Mouse (Mus musculus): ENCODE data around the gene Cd209c. TPM values are rescaled to one million over a fixed set of nuclear protein-coding genes. Genes with fewer than 3 reads are reported as not detected.

Cd209c gene
- under 1 TPM in 1 of 2 experiments, not detected in 1; 0.31 TPM for total RNA-seq (2021)
- long read RNA-seq, experiment 1, result 0 reads
- long read RNA-seq, experiment 2, result 0 reads

DNA sequence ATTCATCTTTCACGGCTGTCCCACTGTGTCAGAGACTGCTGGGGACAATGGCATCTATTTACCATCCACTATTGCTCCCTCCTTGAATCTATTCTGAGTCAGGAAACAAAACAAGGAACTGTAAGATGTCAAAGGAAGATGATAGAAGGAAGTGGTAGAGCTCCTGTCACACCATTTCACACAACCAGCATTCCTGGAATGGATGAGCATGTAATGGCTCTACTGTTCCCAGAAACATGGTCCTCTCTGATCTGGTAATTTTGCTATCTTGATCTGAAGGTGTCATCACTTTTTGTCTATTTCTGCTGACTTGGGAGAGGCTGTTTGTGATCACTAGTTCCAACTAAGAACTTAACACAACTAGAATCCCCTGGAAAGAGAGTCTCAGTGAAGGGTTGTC lies at the start of gene Cd209c:
Gene Cd209c (minus strand): TSS at position 101 of the 400 bp plus-strand sequence.
- intact Hi-C loops (cut with DNase I), result loop anchor here (5.0 kb wide), 1 partner anchor 237 kb away; no protein-coding TSS in a partner anchor

DNA sequence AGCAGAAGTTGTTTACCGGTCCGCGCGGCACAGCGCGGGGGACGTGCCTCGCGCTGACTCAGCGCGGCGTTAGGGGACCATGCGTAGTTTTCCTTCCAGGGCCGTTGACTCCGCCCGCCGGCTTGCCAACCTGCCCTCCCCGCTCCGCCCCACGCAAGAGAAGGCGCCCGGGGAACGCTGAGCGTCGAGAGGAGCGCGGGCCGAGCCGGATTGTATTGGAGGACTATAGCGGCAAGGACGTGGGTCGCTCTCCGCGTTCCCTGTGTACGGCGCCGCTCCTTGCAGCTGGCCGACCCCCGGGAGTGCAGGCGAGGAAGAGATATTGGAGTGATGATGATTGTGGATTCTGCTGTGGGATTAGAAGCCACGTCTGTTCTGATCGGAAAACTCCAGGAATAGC lies 39.7 kb upstream of the Cd209c start:
- no peak for DNase-seq (ENCODE audit: low spot score in 2 of 2)

More for the DNA sequence above, at the start of gene Cd209c:
- no peak for DNase-seq (ENCODE audit: low spot score in 2 of 2)

DNA sequence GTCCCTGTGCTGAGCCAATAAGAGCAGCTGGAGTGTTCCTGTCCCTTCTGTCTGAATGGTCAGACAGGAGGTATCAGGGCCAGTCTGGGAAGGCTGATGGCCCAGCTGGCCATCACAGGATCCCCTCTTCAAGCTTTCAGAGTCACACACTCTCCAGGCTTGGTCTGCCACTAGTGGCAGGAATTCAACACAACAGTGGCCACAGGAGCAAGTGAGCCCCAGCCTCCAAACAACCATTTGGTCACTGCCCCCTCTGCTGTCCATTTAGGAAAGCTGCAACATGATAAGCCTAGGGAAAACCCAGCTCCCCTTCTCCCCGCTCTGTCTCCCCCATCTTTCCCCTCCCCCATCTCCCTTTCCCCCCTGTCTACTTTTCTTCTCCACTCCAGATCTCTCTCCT lies 1.5 kb upstream of the Cd209c start:
- peak; percentile 2 to 3 for DNase-seq (ENCODE audit: low spot score in 2 of 2)
- intact Hi-C loops (cut with DNase I), result loop anchor here (5.0 kb wide), 1 partner anchor 239 kb away; no protein-coding TSS in a partner anchor

More for the DNA sequence above, 39.7 kb upstream of the Cd209c start:
- intact Hi-C loops (cut with DNase I), result no loop called here

GRCm38 (mm10) chr8:3940023-3940422 lies 14.5 kb downstream of the Cd209c start:
- DNase-seq (ENCODE audit: low spot score in 2 of 2), result no peak
- intact Hi-C loops (cut with DNase I), result no loop called here

- no peak for DNase-seq (ENCODE audit: low spot score in 2 of 2)
- intact Hi-C loops (cut with DNase I), result no loop called here
These were observed 27.8 kb downstream of the Cd209c start, which contains the start of gene Cd209b for GRCm38 (mm10) chr8:3926744-3927143. Gene Cd209b (minus strand): TSS chr8:3926844.

Other genes starting within 250 kb of the Cd209c start
- gene Clec4g, start 234.1 kb downstream of the Cd209c start, total RNA-seq (2021), result not detected
- not detected for gene Cd209a, start 205.8 kb downstream of the Cd209c start, total RNA-seq (2021)
- gene Cd209e, start 100.4 kb downstream of the Cd209c start, total RNA-seq (2021), result not detected
- not detected for gene Cd209d, start 76.2 kb downstream of the Cd209c start, total RNA-seq (2021)
- gene Cd209b, start 27.9 kb downstream of the Cd209c start, total RNA-seq (2021), result under 1 TPM; 0.24 to 0.74 TPM
- under 1 TPM; 0.35 to 0.53 TPM for gene Cd209f, start 151.1 kb upstream of the Cd209c start, total RNA-seq (2021)
- gene Cd209g, start 179.4 kb upstream of the Cd209c start, total RNA-seq (2021), result not detected
- 100 to 1,000 TPM; 111 to 115 TPM for gene Evi5l, start 211.8 kb upstream of the Cd209c start, total RNA-seq (2021)